Mouse (Mus musculus) layer of hippocampus, adult 18-20 months (tissue): ENCODE measurements around the gene Acod1. TPM values are rescaled to one million over a fixed set of nuclear protein-coding genes. Genes with fewer than 3 reads are reported as not detected.

Experiments
- DNase-seq, 2 experiments: peaks; one replicate each; pipeline ENCODE4 v3.0.0; 2022; ENCODE audit warnings: low spot score in 2 of 2
- total RNA-seq, 2 experiments: library from RNA; stranded (reverse); gene quantifications; 2 replicates each; pipeline ENCODE4 v1.2.3; 2021

The Acod1 gene
- total RNA-seq, 2 experiments from 2014 or later: not detected

DNA sequence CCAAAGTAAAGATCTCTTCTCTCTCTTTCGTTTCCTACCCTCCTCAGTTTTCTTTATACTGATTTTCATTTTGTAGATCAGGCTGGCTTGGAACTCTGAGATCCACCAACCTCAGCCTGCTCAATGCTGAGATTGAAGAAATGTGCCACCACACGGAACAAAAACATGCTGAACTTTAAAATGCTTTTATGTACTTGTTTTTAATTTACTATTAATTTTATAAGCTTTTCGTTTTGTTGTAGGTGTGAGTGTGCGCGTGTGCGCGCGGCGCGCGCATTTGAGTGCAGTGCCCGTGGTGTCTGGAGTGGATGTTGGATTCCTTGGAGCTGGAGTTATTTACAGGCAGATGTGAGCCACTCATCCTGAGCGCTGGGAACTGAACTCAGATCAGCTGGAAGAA lies 53.5 kb downstream of the Acod1 start:
- DNase-seq: no peak

DNA sequence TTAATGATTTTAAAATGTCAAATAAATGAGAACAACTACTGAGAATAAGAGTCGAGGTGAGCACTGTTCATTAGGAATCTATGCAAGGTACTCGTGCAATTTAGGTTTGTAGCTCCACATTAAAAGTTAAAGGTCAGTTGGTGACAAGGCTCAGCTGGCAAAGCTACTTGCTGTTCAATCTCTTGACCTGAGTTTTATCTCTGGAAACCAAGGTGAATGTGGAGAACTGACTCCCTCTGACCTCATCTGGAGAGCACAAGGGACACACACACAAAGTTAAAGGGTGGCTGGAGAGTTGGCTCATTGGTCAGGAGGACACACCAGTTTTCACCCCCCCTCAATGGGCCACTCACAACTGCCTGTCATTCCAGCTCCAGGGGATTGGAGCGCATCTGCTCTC lies 54.4 kb downstream of the Acod1 start:
- no peak for DNase-seq

- DNase-seq: no peak
Measured at GRCm38 (mm10) chr14:103102246-103102645, 55.5 kb downstream of the Acod1 start.

GRCm38 (mm10) chr14:103102731-103103335 lies 56.1 kb downstream of the Acod1 start:
- no peak for DNase-seq

Other genes with a start within 250 kb of the Acod1 start
- 100 to 1,000 TPM; 121 to 126 TPM for gene Kctd12, start 64.3 kb upstream of the Acod1 start, total RNA-seq
- 10 to 100 TPM; 11.0 to 12.1 TPM for gene Cln5, start 23.2 kb downstream of the Acod1 start, total RNA-seq
- 100 to 1,000 TPM in 1 of 2 experiments, 10 to 100 TPM in 1; 97.2 to 101 TPM for gene Fbxl3, start 52.6 kb downstream of the Acod1 start, total RNA-seq